Mouse (Mus musculus) thymus, postnatal 25 days (tissue): Measurements from ENCODE around the gene Ppp6r3.
"Not testable (repeated sequence)": the region's sequence is repeated elsewhere in the genome, so short reads cannot be mapped to it uniquely, and the experiment has no call there.

ENCODE experiments used
- DNase-seq: peaks from one replicate; pipeline ENCODE4 v3.0.0; 2022

The Ppp6r3 gene

DNA sequence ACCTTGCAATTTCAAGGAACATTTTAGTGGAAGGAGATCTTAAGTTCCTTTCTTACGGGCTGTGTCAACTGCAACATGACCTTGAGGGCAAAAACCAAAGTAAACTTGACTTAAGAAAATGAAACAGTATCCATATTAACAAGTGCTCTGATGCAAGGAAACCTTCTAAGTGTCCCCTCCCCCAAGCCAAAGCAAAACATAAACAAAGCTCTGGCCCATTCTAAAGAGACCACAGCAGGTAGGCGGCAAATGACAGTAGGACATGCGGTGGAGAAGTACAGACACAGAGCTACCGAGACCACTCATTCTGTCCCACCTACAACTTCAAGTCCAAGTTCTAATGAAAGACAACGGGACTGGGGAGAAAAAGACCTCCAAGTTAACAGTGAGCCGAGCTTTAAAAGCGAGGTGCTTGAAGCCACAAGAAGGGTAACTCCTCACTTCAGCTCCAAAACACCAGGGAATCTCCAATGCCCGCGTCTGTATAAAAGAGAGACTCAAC lies 905 bp downstream of the Ppp6r3 start:
- DNase-seq, result no peak

DNA sequence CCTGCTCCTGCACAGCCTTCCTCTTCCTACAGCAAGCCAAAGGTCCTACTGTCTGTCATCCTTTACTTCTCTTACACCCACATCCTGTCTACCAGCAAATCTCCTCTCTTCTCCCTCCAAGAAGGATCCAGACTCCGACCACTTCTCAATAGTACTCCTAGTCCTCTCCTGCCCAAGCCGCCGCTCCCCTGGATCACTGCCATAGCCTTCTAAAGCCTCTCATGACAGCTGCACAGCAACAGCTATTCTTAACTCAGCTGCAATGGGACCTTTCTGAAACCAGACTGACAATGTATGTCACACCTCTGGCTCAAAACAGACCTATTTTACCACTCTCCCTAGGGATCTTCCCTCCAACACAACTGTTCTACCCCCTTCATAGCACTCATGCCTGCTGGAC lies 11.2 kb downstream of the Ppp6r3 start:
- no peak for DNase-seq

- DNase-seq, result no peak
These were observed 12.8 kb downstream of the Ppp6r3 start for GRCm38 (mm10) chr19:3562752-3563151.

DNA sequence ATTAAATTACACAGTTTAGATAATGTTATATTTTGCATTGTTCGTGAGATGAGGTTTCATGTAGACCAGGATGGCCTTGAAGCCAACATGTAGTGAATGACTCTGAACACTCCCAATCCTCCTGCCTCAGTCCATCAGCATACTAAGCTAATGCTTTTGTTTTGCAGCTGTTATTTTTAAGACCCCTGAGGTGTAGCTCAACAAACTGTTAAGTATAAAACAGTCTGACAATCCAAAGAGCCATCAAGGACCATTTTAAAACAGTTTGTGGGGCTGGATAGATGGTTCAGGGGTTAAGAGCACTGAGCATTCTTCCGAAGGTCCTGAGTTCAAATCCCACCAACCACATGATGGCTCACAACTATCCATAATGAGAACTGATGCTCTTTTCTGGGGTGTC lies 13.3 kb downstream of the Ppp6r3 start:
- no peak for DNase-seq

DNA sequence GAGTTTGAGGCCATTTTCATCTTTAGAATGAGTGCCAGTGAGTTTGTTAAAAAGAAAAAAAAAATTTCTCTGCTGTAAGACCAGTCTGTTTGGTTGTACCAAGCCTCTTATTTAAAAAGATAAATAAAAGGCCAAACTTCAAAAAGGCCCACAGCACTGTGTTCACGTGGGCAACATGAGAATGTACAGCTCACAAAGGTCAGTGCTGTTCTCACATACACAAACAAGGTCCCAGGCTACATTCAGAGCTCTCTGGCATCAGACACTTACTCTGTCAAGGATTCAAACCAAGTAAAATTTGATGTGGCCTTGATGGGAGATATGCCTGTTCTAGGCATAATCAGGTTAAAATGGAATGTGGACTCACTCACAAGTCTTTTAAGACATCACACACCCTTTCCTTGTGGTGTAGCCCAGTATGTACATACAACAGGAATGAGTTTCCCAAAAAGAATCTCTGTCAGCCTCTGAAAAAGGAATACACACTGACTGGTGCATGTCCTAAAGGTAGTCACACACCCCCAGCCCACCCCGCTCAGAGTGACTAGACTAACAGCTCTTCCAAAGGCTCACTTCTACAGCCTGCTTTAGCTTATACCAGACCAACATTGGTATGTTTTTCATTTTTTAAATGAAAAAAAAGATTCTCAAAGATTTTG lies 19.3 kb downstream of the Ppp6r3 start:
- DNase-seq, result no peak

- DNase-seq, result no peak
These were observed 20.8 kb downstream of the Ppp6r3 start for GRCm38 (mm10) chr19:3554785-3555184.

- no peak for DNase-seq
These were observed 23.9 kb downstream of the Ppp6r3 start for GRCm38 (mm10) chr19:3551573-3552159.

- no peak for DNase-seq
These were observed 25.4 kb downstream of the Ppp6r3 start for GRCm38 (mm10) chr19:3550101-3550500.

GRCm38 (mm10) chr19:3549263-3549662 lies 26.3 kb downstream of the Ppp6r3 start:
- DNase-seq, result no peak

GRCm38 (mm10) chr19:3548311-3548710 lies 27.2 kb downstream of the Ppp6r3 start:
- DNase-seq, result no peak

GRCm38 (mm10) chr19:3544995-3545394 lies 30.6 kb downstream of the Ppp6r3 start:
- DNase-seq, result no peak

GRCm38 (mm10) chr19:3542591-3542990 lies 33.0 kb downstream of the Ppp6r3 start:
- DNase-seq, result no peak

- DNase-seq, result no peak
These were observed 34.6 kb downstream of the Ppp6r3 start for GRCm38 (mm10) chr19:3540997-3541396.

GRCm38 (mm10) chr19:3540254-3540653 lies 35.3 kb downstream of the Ppp6r3 start:
- no peak for DNase-seq

- DNase-seq, result no peak
These were observed 36.1 kb downstream of the Ppp6r3 start for GRCm38 (mm10) chr19:3539456-3539855.

DNA sequence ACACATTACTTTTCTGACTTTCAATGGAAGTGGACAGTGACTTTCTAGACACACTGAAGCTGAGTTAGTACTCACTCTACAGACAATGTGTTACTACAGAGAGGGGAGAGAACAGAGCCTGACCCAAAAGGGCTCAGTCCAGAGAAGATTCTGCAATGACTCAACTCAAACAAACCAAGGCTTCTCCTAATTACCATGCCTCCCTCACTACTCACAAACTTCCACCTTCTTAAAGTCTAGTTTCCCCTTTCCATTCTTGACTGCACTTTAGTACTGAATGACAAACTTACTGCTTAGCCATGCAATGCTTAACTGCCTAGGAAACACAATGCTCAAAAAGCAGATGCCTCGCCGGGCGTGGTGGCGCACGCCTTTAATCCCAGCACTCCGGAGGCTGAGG lies 37.9 kb downstream of the Ppp6r3 start:
- DNase-seq, result no peak

DNA sequence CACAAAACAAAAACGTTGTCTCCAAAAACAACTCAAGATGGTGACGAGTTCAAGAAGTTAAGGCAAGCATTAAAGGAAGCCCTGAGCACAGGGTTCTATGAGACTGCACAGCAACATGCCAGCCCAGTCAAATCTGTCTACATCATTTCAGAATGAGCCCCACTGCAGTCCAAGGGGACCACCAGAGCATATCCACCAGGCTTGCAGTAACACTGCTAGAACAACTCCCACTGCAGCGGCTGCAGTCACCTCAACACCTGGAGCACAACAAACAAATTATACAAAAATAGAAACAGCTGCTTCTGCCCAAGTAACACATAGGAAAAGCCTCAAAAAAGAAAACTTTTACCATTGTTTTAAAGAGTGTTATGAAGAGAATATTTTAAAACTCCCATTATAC lies 40.6 kb downstream of the Ppp6r3 start:
- no peak for DNase-seq

GRCm38 (mm10) chr19:3533266-3533966 lies 42.1 kb downstream of the Ppp6r3 start:
- DNase-seq, result not testable (repeated sequence)

GRCm38 (mm10) chr19:3532717-3533260 lies 42.8 kb downstream of the Ppp6r3 start:
- no peak for DNase-seq

DNA sequence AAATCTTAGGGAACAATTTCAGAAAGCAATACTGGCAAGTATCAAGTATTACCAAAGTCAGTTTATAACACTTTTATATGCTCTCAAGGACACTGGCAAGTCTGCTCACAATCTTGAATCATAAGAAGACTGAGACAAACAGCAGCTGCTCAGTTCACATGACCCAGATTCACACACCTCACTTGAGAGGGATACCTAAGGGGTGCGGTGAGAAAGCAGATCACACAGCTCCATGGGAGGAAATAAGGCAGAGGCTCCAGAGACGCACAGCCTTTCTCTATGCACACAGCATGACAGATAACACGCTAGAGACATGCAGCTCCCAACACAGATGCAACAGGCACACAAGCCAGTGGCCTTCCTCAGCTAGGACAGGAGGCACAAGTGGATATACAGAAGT lies 45.8 kb downstream of the Ppp6r3 start:
- DNase-seq, result peak; percentile 57

DNA sequence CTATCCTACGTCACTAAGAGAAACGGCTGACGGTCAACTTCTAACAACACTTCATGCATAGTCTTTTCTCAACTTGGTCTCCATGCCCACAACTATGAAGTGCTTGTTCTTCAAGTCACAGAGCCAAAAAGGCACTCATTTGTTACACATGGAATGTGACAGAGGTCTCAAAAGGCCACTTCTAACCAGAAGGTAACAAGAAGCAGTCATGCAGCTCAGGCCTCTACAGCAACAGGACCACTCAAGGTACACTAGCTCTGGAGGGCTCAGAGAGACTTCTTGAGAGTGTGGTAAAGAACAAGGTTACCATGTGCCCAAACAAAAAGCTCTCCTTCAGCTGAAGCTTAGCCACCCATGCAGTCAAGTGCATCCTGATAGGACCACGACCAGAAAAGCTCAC lies 46.9 kb downstream of the Ppp6r3 start:
- DNase-seq, result no peak

GRCm38 (mm10) chr19:3527531-3527930 lies 48.0 kb downstream of the Ppp6r3 start:
- no peak for DNase-seq

GRCm38 (mm10) chr19:3519471-3520169 lies 55.9 kb downstream of the Ppp6r3 start:
- no peak for DNase-seq
